Mouse (Mus musculus) kidney, postnatal 4 days (tissue): ENCODE measurements at regions not wholly inside any gene's neighbourhood (a gene's known extent, or its start where the extent isn't known, plus 50 kb on each side); places are given as distances from the start of the nearest gene placed in this dataset.

Experiments used
- DNase-seq, 2 experiments: peaks; one replicate each; pipeline ENCODE4 v3.0.0; 2021; ENCODE audit warnings: mixed read lengths in 2 of 2

GRCm38 (mm10) chr7:39866674-39867428 lies 349.3 kb downstream of the Zfp619 start:
- DNase-seq: peak; percentile 6 to 19

GRCm38 (mm10) chr7:39867451-39867850 lies 349.9 kb downstream of the Zfp619 start:
- DNase-seq: no peak

GRCm38 (mm10) chr7:39882113-39882512 lies 364.5 kb downstream of the Zfp619 start:
- DNase-seq: no peak

- DNase-seq: no peak
These were observed 376.8 kb downstream of the Zfp619 start for GRCm38 (mm10) chr7:39894208-39894896.

- no peak for DNase-seq
These were observed 379.4 kb downstream of the Zfp619 start for GRCm38 (mm10) chr7:39896918-39897317.

- peak; percentile 2 to 10 for DNase-seq
These were observed 380.7 kb downstream of the Zfp619 start for GRCm38 (mm10) chr7:39898268-39898667.

- no peak for DNase-seq
These were observed 416.4 kb downstream of the Zfp619 start for GRCm38 (mm10) chr7:39933946-39934345.

- no peak for DNase-seq
These were observed 419.7 kb downstream of the Zfp619 start for GRCm38 (mm10) chr7:39937262-39937661.

- peak in 1 of 2 experiments; percentile 3 for DNase-seq
These were observed 424.8 kb downstream of the Zfp619 start for GRCm38 (mm10) chr7:39942262-39942900.

GRCm38 (mm10) chr7:39954110-39954509 lies 436.5 kb downstream of the Zfp619 start:
- no peak for DNase-seq

- no peak for DNase-seq
These were observed 437.4 kb downstream of the Zfp619 start for GRCm38 (mm10) chr7:39954931-39955330.

- DNase-seq: no peak
These were observed 460.6 kb downstream of the Zfp619 start for GRCm38 (mm10) chr7:39978121-39978520.

- DNase-seq: no peak
These were observed 464.1 kb downstream of the Zfp619 start for GRCm38 (mm10) chr7:39981647-39982046.
